Mouse (Mus musculus) embryo, embryonic 9.5 days (tissue): ENCODE measurements at regions not wholly inside any gene's neighbourhood (a gene's known extent, or its start where the extent isn't known, plus 50 kb on each side); places are given as distances from the start of the nearest gene placed in this dataset.
A peak's percentile ranks its signal among the peaks of the same experiment; 100 is the strongest.

Experiments
- DNase-seq: peaks from one replicate; pipeline ENCODE4 v3.0.0-alpha.2; 2017; ENCODE audit errors: extremely low spot score

DNA sequence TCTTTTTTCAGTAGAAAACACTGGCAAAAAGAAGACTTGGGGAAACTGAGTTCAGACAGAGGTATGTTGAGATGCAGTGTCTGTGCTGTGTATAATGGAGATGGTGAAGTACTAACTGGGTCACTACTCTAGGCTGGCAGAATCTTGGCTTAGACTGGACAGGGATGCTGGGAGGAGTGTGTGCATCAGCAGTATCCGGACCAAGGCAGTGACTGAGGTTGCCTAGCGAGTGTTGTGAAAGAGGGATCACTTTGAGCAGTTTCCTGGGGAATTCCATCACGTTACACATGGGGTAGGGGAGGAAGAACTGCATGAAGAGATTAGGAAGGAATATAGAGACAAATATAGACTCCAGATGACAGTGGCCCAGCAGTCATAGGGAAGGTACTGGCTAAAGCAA, 87.9 kb upstream of the Itprid2 start:
- no peak for DNase-seq

- DNase-seq: no peak
Observed at GRCm38 (mm10) chr2:79548039-79548600, 87.0 kb upstream of the Itprid2 start.

DNA sequence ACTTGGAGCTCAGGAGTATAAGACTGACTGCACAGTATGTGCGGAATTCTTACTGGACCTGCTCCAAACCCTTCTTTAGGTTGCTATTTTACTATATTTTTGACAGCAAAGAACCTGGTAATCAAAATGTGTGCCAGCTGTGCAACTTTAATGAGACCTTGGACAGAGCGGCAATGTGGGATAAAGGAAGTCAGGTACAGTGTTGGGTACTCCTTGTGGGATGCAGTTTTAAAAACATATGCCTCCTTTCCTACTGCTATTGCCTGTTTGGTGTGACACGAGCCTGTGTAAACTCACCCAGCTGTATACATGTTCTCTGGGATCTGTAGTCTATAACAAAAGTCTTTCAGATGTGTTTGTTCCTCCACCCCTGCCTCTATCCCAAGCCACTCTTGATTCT, 85.4 kb upstream of the Itprid2 start:
- DNase-seq: no peak

- DNase-seq: no peak
Observed at GRCm38 (mm10) chr2:79550432-79550831, 84.7 kb upstream of the Itprid2 start.

DNA sequence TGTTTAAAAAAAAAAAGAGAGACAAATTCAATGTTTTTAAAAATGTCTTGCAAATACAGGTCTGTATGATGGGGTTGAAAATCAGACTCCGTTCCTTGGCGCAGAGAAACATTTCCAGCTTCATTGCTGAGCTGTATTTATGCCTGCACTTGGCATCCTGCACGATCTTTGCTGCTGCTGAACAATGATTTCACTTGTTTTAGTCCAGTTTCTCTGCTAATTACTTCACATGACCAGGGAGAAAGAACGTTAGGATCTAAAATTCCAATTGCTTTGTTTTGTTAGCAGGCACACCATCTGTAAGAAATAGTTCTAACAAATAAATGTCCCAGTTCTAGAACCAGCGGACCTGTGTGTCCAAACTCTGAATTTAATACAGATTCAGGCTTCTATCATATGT, 82.7 kb upstream of the Itprid2 start:
- no peak for DNase-seq

DNA sequence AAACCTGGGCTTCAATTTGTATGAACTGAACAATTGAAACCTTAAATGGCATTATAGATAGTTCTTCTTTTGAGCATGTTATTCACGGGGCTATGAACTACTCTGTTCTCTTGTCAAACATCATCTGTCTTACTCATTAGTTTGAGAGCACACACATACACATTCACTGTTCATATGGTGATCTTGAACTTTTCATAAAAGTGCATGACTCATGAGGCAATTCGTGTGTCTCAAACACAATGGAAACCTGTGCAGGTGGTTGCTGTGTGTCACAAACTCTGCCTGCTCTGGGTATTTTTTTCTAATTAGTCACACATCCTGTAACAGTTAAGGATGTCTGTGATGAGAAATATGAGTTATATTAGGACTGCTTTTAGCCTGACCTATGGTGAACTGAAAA, 79.8 kb upstream of the Itprid2 start:
- DNase-seq: no peak

DNA sequence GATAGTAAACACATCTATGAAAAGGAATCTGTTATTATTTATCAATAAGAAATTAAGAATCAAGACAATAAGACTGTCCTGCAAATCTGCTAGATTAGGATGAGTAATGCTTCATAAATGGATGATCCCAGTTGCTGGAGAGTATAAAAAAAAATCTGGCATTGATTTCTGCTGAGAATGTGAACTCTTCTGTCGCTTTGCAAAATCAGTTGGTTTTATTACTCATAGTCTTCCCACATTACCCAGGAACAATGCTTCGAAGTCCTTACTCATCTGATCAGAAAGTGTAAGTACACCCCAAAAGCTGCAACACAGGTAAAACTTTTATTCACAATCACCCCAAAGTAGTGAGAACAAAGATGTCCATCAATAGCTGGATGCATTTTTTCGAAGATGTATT, 77.8 kb upstream of the Itprid2 start:
- DNase-seq: no peak

- peak; percentile 18 for DNase-seq
Observed at GRCm38 (mm10) chr2:79566280-79566933, 68.7 kb upstream of the Itprid2 start.

DNA sequence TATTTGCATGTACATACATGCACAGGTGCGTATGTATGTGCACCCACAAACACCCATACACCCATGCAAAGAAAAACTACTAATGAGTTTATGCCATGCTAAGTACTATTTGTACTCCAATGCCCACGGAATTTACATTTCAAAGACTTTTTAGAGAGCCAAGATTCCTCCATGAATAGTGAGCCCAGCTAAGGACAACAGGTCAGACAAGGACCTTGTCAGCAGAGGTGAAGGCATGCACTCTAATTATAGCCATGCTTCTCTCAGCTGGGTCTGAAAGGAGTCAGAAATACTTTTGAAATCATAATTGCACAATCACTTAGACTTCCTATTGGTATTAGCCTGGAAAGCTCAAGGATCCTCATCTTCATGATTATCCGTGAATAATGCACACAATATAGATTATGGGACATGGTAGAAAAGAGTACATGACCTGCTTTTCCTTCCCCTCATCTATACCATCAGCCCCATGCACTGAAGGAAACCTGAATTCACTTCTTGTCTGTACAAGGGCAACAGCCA, 67.7 kb upstream of the Itprid2 start:
- no peak for DNase-seq

- no peak for DNase-seq
Observed at GRCm38 (mm10) chr2:79569663-79570062, 65.5 kb upstream of the Itprid2 start.

DNA sequence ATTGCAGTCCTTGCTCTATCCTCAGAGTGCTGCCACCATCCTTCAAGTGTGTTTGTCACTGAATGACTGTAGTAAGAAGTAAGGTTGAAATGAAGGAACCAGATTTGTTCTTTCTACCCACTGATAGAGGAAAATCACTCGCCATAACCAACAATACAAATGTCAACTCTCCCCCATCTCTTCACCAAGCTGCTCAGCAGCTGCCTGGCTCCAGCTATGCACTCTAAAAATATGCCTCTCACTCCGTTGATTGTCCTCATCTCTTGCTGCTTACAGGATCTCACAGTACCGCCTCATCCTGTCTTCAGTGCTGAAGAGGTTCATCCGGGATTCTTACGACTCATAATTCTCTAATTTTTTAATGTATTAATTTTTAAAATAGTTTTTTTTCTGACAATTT, 63.2 kb upstream of the Itprid2 start:
- DNase-seq: no peak

DNA sequence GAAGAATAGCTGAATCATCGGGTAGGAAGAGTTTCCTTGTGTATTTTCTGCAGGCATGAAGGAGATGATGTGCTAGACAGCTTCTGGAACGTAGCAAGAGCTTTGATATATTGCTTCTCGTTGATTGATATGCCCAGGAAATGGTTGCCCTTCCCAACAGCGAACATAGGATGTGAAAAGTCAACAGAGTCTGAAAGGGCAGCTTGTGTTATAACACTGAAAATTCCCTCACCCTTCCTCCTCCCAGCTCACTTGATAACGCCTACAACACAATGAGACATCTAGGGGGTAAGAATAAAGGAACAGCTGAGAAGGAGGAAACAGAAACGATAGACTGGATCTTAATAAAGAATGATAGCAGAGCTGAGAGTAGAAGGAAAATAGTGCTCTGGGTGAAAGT, 60.1 kb upstream of the Itprid2 start:
- no peak for DNase-seq

DNA sequence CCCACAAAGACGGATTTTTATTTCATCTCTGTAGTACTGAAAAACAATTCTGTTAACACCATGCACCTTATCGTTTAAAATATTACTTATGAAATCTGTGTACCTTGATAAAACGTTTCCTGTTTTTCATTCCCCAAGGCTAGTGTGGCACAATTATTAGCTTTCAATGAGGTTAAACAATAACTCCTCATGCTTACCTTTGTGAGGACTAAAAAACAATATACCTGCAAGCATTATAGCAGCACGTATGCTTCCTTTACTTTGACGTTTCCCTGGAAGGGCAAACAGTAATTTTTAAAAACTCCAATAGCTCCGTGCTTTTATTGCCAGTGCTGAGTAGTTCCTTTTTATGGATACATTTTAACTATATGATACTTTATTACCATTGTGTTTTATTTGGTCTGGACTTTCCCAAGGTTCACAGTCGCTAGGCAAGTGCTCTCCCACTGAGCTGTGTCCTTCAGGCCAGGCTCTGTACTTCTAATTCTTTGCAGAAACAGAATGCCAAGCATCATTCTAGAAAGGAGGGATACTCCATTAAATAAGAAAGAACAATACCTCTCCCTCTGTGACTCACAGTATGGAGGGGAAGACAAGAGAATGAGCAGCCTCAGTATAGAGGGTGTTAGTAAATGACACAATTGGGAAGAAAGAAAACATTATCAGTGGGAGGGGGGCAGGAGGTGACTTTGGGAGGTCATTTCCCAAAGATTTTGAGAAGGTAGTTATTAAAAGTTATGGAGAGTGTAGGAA, 50.0 kb upstream of the Itprid2 start:
- DNase-seq: no peak
